Mouse (Mus musculus) bone marrow, adult 2 months (tissue): ENCODE measurements around the gene Pde4d.

Experiments used
- CTCF ChIP-seq: fragments of 200-500 bp; IDR thresholded peaks from 2 replicates; pipeline ENCODE4 v1.5.1; 2011; ENCODE audit warnings: low read length, control low read depth; ENCODE audit not compliant: control insufficient read depth, insufficient read depth
- POLR2A ChIP-seq: fragments of 200-500 bp; IDR thresholded peaks from 2 replicates; pipeline ENCODE4 v1.6.1; 2011; ENCODE audit warnings: low read depth, mild to moderate bottlenecking, control low read depth, low read length, borderline replicate concordance; ENCODE audit not compliant: control insufficient read depth

DNA sequence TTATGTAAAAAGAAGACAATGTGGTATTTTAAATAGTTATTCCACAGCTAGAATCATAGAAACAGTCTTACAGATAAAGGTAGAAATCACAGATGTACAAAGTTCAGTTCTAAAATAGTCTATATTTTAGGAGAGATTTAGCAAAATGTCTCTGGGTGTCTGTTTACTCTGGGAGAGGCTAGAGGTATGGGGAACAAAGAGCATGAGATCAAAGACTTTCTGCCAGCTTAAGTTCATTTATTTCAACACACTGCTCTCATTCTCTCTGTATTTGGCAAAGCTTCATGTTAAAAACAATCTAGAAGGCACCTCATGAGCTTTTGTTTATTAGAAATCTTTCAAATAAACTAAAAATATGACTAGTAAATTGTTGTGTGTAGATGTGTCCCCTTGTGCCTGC lies 1024.6 kb downstream of the Pde4d start:
- no peak for TF ChIP-seq CTCF
- no peak for TF ChIP-seq POLR2A
